Mouse (Mus musculus): ENCODE results near the gene Pgp.
"Not testable (repeated sequence)": the region's sequence is repeated elsewhere in the genome, so short reads cannot be mapped to it uniquely, and the experiment has no call there.

The Pgp gene

DNA sequence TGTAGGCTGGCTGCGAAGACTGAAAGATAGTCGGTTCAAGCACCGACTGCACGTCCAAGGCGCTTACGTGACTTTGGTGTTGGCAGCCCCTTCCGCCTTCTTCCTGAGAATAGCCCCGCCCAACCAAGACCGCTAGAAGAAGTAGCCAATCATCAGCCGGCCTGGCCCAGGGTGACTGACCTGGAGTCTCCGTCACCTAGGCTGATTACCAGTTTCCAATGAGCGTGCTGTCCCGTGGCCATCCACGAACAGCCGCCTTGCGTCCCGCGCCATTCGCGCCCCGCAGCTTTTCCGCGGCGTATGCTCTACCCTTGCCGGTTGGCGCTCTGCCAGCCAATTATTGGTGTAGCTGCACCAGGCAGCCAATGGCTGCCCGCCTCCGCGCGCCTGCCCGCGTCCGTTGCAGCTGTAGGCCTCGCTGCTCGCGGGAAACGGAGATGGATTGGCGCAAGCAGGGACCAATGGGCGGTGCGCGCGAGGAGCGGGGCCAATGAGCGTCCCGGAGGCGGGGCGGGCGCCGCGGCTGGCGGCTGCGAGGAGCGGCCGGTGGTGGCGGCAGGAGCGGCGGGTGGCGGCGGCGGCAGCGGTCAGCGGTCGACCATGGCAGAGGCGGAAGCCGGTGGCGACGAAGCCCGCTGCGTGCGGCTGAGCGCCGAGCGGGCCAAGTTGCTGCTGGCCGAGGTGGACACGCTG is at the start of gene Pgp, which contains the start of gene E4f1:
Gene Pgp, plus strand, starts transcription at position 483 of the 693 bp plus-strand sequence.
Gene E4f1, minus strand, starts transcription at position 404 of the 693 bp plus-strand sequence.
- peak; percentile 100 for DNase-seq

DNA sequence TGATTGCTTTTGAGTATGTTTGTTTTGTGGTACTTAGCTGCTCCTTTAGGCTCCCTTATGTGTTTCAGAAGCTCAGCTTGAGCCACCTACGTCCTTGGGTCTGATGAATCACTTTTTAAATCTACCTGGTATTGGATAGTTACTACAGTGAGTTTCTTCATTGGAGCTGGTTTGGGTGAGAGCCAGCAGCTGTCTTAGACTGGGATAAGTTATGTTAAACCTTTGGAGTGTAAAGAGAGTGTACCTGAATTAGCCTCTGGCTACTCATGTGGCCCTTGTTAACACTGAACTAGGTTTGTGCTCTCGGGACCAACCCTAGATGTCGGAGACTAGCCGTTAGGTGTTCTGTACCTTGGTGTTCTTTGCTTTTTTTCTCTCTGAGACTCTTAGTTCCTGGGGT is 47.1 kb upstream of the Pgp start:
- DNase-seq = no peak

DNA sequence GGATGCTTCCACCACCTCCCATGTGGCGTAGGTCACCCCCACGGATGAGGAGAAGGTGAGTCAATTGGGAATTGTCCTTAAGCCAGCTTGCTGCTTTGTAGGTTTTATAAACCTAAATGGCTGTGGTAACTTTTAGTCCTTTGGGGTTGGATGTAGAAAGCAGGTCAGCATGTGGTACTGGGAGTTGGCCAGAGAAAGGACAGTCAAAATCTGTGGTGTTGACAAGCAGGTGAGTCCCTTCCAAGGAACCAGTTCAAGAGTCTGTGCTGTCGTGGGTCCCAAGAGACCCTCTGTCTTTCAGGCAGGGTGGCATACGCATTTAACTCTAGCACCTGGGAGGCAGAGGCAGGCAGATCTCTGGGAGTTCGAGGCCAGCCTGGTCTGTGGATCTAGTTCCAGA is 45.7 kb upstream of the Pgp start:
- no peak for DNase-seq

DNA sequence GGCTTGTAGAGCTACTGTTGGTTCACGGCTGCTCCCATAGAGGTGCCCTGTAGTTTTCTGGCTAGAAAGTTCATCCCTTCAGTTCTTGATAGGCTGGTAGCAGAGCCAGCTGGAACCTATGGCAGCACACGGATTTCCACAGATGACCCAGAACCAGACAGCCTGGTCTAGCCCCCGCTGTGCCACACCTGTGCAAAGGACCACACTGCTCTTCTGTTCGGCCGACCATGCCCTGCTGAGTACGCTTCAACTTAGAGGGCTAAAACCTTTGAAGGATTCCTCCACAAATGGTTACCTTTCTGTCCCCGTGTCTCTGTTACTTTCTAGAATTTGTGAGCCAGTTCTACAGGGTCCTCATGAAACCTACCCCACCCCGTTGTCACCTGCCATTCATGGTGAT is 44.9 kb upstream of the Pgp start:
- DNase-seq = not testable (repeated sequence)

DNA sequence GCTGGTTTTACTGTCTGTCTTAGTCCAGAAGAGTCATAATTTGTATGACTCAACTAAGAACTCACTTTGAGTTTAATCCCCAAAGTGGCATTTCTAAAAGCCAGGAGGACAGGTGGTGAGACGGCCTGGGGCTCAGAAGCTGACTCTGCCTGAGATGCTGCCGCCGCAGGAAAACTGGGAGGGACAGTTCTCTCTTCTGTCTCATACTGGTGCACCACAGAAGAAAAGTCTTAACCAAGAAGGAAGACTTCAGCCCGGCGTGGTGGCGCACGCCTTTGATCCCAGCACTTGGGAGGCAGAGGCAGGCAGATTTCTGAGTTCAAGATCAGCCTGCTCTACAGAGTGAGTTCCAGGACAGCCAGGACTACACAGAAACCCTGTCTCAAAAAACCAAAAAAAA is 44.3 kb upstream of the Pgp start:
- no peak for DNase-seq

DNA sequence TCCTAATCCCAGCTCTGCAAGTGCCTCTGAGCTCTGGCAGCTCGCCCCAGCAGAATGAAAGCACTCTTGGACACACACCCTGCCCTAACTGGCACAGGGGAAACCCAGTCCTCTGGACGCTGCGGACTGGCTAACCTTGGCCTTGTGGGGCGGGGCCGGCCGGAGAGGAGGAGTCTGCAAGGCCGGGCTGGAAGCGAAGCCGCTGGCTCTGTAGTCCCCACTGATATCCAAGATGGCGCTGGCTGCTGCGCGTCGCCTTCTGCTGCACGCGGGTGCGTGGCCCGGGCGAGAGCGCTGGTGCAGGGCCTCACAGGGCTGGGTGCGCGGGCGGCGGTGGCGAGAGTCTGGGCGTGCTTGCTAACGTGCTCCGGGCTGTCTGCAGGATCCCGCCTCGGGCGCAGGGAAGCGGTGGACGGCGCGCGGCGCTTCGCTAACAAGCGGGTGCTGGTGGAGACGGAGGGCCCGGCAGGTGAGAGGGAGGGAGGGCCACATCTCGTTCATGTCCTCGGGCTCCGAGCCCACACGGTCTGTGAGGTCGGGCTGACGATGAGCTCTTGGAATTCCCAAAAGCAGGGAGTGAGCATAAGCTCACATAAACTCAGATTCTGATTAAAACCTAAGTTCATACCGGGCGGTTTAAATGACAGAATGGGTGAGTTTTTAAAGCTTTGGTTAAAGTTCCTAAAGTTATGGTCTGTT is 43.6 kb upstream of the Pgp start, which contains the start of gene Eci1:
Gene Eci1, plus strand, starts transcription at position 171 of the 699 bp plus-strand sequence.
- DNase-seq = peak; percentile 96

DNA sequence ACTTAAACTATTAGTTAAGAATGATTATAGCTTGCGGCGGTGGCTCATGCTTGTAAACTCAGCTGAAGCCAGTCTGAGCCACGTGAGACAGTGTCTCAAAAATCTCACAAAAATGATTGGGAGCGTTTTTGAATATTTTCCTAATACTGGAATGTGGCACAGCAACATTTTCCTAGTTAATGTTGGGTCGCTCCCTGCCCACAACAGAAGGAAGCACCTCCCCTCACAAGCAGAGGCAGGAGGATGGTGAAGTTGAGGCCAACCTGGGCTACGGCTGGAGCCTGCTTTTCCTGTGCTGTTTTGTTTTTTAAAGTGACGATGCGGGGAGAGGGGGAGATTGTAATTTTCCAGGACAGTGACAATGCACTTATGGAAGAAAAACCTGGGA is 43.0 kb upstream of the Pgp start:
- DNase-seq = no peak

DNA sequence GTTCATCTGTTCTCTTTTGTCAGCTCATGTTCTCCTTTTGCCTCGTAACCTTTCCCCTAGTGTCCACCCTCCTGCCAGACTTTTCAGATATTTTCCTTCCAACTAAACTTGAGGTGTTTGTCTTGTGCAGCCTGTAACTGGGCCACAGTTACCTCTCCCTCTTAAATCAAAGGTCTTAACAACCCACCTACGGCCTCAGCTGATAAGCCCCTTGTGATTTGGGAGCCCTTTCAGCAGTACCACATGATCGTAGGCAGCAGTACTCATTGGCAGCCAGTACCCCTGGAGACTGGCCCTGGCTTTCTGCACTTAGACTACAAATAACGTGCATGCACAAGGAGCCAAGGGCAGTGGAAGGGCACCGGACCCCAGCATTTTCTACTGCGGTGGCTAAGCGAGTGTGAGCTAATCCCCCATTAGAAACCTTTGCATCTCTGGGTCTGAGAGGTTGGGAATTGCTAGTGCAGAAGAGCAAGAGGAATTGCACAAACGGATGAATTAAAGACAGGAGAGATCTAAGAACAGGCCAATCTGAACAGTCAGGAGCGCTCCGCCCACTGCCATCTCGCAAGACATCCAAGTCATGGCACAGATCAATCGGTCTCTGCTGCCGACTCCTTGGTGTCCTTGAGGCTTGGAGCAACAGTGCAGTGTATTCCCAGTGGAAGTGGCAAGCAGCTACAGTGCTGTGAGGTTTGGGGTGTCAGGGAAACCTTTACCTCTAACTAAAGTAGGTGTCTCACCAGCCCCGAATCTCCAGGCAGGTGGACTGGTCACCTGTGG is 40.8 kb upstream of the Pgp start:
- DNase-seq = no peak

DNA sequence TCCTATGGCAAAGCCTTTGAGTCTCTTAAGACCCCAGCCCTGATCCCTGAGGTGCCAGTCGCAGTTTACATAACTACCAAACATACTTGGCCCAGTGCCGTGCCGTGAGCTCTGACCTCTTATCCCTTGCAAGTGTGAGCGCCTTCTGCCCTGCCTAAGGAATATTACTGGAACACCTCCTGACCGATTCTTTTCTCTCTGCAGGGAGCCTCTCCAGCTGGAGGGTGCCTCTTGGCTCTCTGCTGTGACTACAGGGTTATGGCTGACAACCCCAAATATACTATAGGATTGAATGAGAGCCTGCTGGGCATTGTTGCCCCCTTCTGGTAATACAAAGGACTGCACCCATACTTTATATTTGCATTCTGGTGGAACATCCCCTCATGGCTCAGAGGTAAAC is 33.2 kb upstream of the Pgp start:
- DNase-seq = peak; percentile 50

DNA sequence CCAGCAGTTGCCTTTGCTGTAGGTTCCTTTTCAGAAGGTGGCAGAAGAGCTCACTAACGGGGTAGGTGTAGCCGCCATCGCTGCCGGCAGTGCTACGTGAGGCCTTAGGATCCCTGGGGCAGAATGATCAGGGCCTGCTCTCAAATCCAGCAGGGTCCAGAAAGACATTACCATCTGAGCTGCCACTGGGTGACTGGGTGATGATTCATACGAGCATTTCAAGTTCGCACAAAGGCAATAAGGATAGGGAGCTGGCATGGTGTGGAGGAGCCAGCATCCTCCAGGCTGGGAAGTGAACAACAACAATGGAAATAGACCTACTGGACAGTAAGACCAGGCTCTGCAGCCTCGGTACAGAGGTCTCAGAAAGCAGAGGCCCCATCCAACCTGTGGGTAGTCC is 29.8 kb upstream of the Pgp start:
- DNase-seq = no peak

DNA sequence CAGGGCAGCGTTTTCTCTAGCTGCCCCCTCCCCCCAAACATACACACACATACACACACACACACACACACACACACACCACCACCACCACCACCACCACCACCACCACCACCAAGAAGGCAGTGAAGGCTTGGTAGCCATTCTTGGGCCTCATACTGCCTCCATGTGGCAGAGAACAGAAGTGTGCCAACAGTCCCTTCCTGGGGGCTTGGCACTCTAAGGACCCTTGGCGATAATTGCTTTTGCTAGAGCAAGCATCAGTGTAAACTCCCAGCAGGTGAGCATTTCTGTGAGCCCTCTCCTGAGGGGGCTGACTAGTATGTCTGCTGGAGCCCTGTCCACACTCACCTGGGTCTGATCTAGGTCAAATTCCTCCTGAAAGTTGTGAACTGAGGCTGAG is 29.0 kb upstream of the Pgp start:
- DNase-seq = no peak

DNA sequence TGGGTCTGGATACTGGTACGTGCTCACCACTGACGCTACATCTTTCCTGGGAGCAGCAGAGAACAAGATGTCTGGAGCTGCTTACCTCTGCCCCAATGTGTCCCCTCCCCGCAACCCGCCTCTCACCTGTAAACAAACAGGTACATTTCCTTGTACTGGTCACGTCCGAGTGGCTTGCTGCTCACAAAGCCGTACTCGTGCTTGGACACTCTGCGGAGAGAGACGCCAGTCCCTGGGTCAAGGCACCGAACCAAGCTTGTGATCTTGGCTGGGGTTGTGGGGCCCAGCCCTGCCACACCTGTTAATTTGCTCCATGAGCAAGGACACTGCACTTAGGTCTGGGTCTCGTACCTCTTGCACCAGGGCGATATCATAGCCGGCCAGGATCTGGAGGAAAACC is 28.1 kb upstream of the Pgp start:
- no peak for DNase-seq

DNA sequence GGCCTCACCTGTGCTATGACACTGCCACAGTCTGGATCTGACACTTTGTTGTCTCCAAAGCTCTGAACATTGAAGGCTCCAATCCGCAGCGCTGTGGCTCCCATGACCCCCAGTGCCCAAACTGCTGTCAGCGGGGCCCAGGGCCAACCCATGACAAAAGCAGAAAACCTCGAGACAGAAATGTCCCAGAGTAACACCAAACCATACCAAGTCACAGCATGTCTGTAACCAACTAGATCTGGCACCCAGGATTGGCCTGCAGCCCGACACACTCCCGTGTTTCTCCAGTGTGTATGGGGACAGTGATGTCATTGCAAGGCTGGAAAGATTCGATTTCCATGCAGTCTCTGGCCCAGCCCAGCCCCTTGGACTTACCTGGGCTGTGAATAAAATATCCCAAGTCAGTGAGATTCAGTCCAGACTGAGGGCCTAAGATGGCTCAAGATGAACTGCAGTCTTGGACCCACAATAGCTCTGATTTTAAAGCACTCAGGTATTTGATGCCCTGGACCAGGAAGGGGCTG is 27.5 kb upstream of the Pgp start, which contains the start of gene Dnase1l2:
Gene Dnase1l2, minus strand, starts transcription at position 474 of the 524 bp plus-strand sequence.
- DNase-seq = no peak

DNA sequence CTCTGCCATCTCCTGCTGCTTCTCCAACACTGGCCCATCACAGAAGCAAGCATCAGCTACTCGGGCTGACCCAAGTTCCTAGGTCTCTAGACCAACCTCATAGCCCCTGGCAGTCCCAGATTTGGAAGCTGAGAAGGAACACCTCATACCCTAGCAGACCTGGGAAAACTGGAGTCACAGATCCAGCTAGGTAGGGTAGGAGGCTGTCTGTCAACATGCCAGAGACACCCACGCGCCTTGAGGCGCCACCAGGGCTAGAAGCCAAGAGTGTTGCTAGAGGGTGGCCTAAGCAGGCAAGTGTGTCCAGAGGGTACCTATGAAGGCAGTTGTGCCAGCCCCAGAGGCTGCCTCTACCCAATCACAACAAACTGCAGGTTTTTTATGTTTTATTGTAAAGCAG is 26.8 kb upstream of the Pgp start:
- peak; percentile 65 for DNase-seq

DNA sequence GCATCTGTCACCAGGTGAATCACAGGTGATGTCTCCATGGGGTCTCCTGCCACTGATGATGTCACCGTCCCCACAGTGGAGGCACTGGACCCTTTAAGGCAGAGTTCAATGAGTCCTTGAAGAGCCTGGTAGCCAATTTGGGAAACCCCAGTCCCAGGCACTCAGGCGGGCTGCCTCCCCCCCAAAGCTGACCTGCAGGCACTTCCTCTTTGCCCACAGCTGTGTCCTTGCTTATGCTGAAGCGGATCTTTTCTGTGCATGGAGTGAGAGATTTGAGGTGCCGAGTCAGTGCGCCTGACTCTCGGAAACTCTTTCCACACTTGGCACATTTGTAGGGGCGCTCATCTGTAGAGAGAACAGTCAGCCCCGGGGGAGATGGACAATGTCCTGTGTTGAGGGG is 23.6 kb upstream of the Pgp start:
- no peak for DNase-seq

DNA sequence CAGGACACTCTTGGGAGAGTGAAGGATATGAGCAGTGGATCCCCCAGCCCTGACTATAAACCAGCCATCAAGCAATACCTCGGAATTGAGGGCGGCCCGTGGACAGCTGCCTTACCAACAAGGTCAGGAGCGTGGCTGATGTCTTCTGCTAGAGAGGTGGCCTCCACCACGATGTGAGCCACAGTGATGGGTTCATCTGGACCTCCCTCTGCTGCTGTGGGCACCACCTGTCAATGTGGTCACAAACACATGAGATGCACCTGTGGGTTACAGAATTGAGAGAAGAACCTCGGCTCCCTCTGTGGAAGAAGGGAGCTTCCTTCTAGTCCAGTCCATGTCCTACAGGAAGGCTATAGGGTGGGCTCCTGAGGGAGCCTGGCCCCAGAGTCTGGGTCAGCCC is 20.7 kb upstream of the Pgp start:
- no peak for DNase-seq

DNA sequence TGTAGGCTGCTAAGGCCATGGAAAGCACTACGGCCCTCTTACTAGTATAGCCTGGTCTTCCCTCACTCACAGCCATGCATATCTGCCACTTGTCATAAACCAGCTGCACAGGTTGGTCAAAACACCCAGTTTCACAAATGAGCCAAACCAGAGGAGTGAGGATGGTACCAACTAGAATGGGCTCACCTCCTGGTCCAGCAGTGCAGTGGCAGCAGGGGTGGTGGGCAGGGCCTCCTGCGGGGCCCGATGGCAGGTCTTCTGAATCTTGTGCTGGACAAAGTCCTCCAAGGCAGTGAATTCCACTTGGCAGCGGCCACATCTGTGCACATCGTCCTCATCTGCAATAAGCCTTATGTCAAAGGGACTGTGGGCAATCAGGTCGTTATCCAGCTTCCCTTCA is 19.0 kb upstream of the Pgp start:
- no peak for DNase-seq

DNA sequence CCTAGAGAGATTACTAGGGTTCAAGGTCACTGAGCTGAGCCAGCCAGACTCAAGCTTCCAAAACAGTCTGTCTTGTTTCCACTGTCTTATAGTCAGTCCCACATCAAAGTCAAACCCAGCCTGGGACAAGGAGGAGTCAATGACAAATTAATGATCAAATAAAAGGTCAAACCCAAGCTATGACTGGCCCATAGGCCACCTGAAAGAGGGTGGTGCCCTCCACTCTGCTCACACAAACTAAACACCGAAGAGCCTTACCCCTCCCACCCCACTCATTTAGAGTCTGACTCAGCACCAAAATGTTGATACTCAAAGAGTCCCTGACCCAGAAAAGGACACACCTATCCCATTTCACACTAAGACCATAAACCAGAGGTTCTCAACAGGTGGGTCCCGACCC is 16.8 kb upstream of the Pgp start:
- no peak for DNase-seq

DNA sequence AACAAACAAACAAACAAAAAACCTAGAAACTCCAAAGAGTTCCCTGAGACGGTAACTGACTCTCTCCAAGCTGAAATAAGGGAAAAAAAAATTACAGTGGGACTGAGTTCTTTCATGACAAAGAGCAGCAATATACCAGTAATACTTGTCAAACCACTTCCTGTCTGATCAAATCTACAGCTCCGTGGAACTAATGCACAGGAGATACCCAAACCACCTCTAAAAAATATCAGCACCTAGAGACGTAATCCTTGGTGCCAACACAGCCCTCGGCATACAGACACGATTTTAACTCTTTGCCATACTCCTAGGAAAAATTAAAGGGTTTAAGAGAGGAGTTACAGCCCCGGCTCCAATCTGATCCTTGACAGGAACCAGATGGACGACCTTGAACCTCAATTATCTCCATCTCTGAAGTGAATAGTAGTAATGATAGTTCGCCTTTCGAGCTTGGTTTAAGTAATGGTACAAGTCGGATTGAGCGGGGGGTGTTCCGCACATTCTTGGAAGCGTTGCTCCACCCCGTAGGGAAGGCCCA is 15.9 kb upstream of the Pgp start:
- DNase-seq = no peak

DNA sequence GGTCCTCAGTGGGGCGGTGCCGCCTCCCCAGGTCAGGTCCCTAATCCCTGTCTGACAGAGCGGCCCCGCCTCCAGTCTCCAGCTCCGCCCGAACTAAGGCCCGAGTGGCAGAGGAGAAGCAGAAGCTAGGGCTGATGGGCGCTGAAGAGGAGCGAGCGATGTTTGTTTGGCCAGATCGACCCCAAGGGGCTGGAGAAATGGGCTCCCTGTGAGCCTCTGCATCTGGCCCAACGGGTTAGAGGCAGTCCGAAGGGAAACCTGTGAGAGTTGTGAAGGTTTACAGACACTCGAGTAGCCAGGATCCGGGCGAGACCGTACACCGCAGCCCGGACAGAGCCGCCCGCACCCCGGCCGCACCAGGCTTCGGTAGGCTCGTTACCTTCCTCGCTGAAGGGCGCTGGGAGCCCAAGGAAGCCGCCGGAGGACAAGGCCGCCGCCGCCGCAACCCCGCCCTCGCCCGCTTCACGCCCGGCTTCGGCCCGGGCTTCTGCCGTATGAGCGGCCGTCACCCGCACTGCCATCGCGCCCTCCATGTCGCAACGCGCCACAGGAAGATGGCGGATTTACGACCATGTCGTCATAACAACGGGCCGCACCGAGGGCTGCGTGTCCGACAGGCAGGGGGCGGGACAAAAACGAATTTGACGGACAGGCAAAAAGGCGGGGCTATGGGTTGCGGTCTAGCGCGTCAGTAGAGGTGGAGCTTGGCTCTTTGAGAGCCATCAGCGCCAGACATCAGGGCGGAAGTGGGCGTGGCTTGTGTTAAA is 15.3 kb upstream of the Pgp start:
- peak; percentile 98 for DNase-seq

DNA sequence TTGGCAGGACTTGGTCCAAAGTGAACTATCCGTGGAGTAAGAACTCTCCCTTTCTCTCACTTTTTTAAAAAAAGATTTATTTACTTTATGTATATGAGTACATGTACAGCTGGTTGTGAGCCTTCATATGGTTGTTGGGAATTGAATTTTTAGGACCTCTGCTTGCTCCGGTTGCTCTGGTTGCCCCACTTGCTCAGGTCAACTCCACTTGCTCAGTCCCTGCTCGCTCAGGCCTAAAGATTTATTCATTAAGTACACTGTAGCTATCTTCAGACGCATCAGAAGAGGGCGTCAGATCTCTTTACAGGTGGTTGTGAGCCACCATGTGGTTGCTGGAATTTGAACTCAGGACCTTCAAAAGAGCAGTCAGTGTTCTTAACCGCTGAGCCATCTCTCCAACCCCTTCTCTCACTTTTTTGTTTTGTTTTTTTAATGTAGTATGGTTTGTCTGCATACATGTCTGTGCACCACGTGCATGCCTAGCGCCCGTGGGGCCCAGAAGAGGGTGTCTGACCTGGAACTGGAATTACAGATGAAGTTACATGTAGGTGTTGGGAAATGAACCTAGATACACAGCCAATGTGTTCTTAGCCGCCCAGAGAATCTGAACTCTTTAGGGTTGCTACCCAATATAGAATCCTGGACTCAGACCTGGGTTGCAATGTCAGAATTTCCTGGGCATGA is 14.5 kb upstream of the Pgp start:
- not testable (repeated sequence) for DNase-seq

DNA sequence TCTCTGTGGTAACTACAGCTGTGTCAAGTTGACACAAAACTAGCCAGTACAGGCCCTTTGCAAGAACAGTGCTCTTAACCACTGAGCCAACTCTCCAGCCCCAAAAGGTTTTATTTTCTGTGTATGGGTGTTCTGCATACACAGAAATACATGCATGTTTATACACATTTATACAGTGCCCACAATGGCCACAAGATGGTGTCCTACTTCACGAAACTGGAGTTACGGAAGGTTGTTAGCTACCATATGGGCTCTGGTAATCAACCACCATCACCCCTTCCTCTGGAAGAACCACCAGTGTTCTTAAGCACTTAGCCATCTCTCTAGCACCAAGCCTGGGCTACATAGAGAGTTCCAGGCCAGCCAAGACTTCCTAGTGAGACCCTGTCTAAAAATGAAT is 8.6 kb upstream of the Pgp start:
- no peak for DNase-seq
